Mouse (Mus musculus): ENCODE measurements around the gene Fbxo8. TPM values are rescaled to one million over a fixed set of nuclear protein-coding genes. Genes with fewer than 3 reads are reported as not detected.
A peak's percentile ranks its signal among the peaks of the same experiment; 100 is the strongest.

Gene Fbxo8
- polyA plus RNA-seq, 1 experiment from 2014 or later, result 45.0 TPM

DNA sequence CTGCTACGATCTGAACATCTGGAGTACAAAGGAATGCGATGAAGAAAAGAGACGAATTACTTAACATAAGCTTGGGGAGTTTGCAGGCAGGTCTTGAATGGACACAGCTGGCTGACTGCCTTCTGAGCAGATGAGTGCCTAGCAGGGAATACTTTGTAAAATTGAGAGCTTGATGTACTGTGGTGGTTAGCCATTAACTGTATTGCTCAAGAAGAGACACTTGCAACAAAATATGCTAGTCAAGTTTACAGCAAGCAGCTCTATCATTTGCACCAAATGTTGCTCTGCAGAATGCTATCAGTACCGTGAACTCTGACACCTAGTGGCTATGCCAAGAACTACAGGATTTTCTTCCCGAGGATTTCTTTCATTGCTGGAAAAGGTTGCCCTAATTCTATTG, 64.1 kb downstream of the Fbxo8 start:
- ATAC-seq, result no peak
- 17% methylated on average over 5 of the region's 5 CpGs for whole genome bisulfite sequencing (ENCODE audit: insufficient replicate concordance)
- Histone ChIP-seq H3K4me1 (peaks cover 11% of the 10 kb centered on the region), H3K36me3 (no peaks in the 10 kb centered on the region), H3K4me2 (no peak overlapping the region), H3K9me3 (replicated peaks) (no peaks in the 10 kb centered on the region), H3K27ac (no peak overlapping the region), H3K27me3 (replicated peaks) (peaks cover 10% of the 10 kb centered on the region), H3K4me3 (no peak overlapping the region), H3K9ac (no peak overlapping the region)

DNA sequence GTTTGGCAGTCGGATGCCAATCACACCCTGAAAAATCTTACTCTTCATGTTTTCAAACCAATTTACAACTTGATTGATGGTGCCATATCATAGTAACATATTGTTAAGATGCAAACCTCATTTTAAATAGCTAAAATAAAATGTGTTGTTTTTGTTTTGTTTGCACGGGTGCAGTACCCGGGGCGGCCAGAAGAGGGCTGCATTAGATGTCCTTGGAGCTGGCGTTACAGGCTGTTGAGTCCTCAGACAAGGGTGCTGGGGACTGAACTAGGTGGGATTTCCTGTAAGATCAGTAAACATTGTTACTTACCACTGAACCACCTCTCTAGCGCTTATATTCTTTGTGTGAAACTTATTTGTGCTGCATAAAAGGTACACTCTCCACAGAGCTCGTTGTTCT, 65.4 kb downstream of the Fbxo8 start:
- 26% methylated on average over 7 of the region's 7 CpGs for WGBS (ENCODE audit: insufficient replicate concordance)
- no peak for ATAC-seq

DNA sequence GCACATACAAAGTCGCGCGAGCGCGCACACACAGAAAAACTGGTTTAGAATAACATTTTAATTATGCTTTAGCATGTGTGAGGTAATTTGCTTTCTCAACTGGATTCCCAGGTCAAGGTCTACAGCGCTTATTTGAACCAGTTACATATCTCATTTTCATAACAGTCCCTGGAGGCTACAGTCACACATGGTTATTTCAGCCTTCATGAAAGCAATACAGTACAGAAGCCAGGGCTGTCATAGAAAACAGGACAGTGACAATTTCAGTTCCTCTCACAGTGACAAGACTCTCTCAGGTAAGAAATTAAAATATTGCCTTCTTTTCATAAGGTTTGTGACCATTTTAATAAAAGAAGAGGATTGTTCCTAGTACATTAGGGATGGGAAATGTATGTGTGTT, 66.4 kb downstream of the Fbxo8 start:
- Histone ChIP-seq H3K4me3 (no peak overlapping the region), H3K9ac (no peak overlapping the region), H3K4me2 (no peak overlapping the region), H3K4me1 (peaks cover 26% of the 10 kb centered on the region), H3K27me3 (replicated peaks) (peaks cover 25% of the 10 kb centered on the region), H3K9me3 (replicated peaks) (no peaks in the 10 kb centered on the region), H3K27ac (no peak overlapping the region), H3K36me3 (no peaks in the 10 kb centered on the region)
- WGBS (ENCODE audit: insufficient replicate concordance), result 90% methylated on average over 6 of the region's 6 CpGs
- ATAC-seq, result no peak

More for the DNA sequence above, 65.4 kb downstream of the Fbxo8 start:
- Histone ChIP-seq H3K36me3 (no peaks in the 10 kb centered on the region), H3K4me3 (no peak overlapping the region), H3K9ac (no peak overlapping the region), H3K9me3 (replicated peaks) (no peaks in the 10 kb centered on the region), H3K27ac (no peak overlapping the region), H3K4me2 (no peak overlapping the region), H3K4me1 (peaks cover 24% of the 10 kb centered on the region), H3K27me3 (replicated peaks) (peaks cover 23% of the 10 kb centered on the region)

DNA sequence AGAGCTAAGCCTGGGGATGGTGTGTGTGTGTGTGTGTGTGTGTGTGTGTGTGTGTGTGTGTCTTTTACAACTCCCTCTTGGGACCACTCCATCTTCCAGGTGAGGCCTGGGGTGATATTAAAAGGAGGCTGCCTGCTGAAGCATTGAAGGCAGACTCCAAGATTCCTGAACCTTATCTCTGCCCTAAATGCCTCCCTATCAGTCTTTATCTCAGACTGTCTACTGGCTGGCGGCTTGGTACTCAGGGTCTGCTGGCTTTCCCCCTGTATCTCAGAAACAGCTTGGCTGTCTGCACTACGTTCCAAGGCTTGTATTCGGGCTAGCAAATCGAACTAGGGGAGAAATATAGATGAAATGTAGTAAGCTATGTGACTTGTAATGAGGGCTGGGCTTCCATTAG, 68.2 kb downstream of the Fbxo8 start:
- Histone ChIP-seq H3K4me2 (no peak overlapping the region), H3K27ac (no peak overlapping the region), H3K36me3 (no peaks in the 10 kb centered on the region), H3K4me1 (peaks cover 35% of the 10 kb centered on the region), H3K9me3 (replicated peaks) (no peaks in the 10 kb centered on the region), H3K9ac (no peak overlapping the region), H3K27me3 (replicated peaks) (peaks cover 43% of the 10 kb centered on the region), H3K4me3 (no peak overlapping the region)
- ATAC-seq, result no peak; the same call in 1 of the 2 replicates
- WGBS (ENCODE audit: insufficient replicate concordance), result 17% methylated on average over 4 of the region's 4 CpGs

DNA sequence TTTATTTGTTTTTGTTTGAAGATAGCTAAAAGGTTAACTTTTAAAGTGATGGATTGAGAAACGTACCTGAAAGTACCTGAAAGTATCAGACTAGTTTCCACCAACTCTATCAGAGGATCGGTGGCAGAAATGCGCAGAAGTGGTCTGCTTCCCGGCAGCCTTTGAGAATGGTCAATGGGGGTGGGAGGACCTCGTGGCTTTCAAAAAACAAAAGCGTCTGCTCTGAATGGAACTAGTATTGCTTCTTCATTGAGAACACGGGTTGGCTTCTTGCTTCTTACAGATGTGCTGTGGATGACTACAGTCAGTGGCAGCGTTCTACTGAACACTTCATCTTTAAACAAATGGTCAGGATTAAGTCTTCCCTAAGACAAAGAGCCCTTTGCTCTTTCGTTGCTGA, 68.7 kb downstream of the Fbxo8 start:
- no peaks in the 10 kb centered on the region for H3K9me3 ChIP-seq (replicated peaks)
- no peak for ATAC-seq
- H3K4me1 ChIP-seq, result peaks cover 35% of the 10 kb centered on the region
- WGBS (ENCODE audit: insufficient replicate concordance), result 17% methylated on average over 9 of the region's 9 CpGs
- no peak overlapping the region for H3K4me3 ChIP-seq
- no peak overlapping the region for H3K27ac ChIP-seq
- H3K27me3 ChIP-seq (replicated peaks), result peaks cover 48% of the 10 kb centered on the region
- no peak overlapping the region for H3K9ac ChIP-seq
- H3K4me2 ChIP-seq, result peak overlapping the region; percentile 51; the same call in 1 of the 2 replicates
- no peaks in the 10 kb centered on the region for H3K36me3 ChIP-seq

DNA sequence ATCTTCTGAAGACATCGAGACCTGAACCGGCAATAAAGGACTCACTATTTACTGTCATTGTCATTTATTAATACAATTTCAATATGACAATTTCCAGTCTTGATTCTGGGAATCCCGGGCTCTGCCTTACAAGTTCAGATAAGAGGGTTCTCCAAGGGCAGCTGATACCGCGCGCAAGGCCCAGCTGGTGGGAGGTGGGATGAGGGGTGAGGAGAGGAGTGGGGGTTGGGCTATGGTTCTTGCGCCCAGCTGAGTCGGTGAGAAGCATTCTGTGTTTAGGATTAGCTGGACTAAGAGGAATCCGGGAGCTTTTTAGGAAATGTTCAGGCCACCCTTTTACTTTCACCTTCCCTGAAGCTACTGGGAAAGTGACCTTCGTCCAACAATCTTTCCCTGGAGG, 69.8 kb downstream of the Fbxo8 start:
- Histone ChIP-seq H3K4me3 (no peak overlapping the region), H3K27me3 (replicated peaks) (peaks cover 52% of the 10 kb centered on the region), H3K9ac (no peak overlapping the region), H3K36me3 (no peaks in the 10 kb centered on the region), H3K27ac (no peak overlapping the region), H3K4me2 (peak overlapping the region; percentile 51), H3K9me3 (replicated peaks) (no peaks in the 10 kb centered on the region), H3K4me1 (peaks cover 35% of the 10 kb centered on the region)
- 15% methylated on average over 10 of the region's 10 CpGs for WGBS (ENCODE audit: insufficient replicate concordance)
- no peak for ATAC-seq

DNA sequence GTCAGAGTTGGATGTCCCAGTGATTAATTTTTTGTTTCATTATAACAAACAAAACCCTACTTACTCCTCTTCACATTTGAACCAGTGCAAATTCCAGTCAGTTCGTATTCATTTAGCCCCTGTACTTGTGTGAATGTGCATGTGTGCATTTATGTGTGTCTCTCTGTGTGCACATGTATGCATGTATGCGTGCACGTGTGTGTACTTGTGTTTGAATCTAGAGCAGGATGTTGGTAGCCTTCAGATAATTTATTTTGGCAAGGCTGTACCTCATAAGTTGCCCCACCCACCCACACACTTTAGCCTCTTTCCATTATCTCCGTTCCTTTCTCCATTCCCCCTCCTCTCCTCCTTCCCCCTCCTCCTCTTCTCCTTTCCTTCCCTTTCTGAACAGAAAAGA, 70.2 kb downstream of the Fbxo8 start:
- H3K4me2 ChIP-seq, result peak overlapping the region; percentile 51
- no peak overlapping the region for H3K27ac ChIP-seq
- no peaks in the 10 kb centered on the region for H3K36me3 ChIP-seq
- peaks cover 35% of the 10 kb centered on the region for H3K4me1 ChIP-seq
- peaks cover 52% of the 10 kb centered on the region for H3K27me3 ChIP-seq (replicated peaks)
- H3K9me3 ChIP-seq (replicated peaks), result no peaks in the 10 kb centered on the region
- H3K9ac ChIP-seq, result no peak overlapping the region
- no peak overlapping the region for H3K4me3 ChIP-seq
- no peak for ATAC-seq
- WGBS (ENCODE audit: insufficient replicate concordance), result 27% methylated on average over 4 of the region's 4 CpGs

DNA sequence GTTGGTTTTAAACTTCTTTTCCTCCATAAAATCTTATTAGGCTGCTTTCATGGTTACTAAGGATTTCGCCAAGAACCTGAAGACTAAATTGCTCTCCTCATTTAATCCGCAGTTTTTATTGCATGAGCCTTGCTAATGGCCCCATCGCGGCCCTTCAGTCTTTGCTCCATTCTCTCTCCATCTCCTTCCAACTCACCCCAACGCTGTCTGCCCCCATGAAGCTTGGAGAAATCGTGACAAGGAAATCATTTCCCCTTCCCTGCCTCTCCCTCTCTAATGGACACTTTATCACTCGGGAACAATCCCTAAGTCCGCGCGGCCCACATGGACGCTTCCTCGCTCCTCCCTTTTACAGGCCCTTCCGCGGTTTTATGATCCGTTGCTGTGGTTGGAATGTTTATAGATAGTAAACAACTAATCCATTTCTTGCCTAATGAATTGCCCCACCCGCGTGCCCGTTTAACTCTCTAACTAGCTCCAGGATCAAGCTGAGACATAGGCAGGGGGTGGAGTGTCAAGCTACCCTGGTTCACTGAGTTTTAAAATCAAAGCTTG, 71.7 kb downstream of the Fbxo8 start:
- no peak for ATAC-seq
- Histone ChIP-seq H3K4me3 (no peak overlapping the region), H3K9ac (no peak overlapping the region), H3K9me3 (replicated peaks) (no peaks in the 10 kb centered on the region), H3K36me3 (no peaks in the 10 kb centered on the region), H3K4me2 (peak overlapping the region; percentile 27), H3K27me3 (replicated peaks) (peaks cover 52% of the 10 kb centered on the region), H3K4me1 (peaks cover 35% of the 10 kb centered on the region), H3K27ac (no peak overlapping the region)
- 5% methylated on average over 18 of the region's 18 CpGs for WGBS (ENCODE audit: insufficient replicate concordance)

DNA sequence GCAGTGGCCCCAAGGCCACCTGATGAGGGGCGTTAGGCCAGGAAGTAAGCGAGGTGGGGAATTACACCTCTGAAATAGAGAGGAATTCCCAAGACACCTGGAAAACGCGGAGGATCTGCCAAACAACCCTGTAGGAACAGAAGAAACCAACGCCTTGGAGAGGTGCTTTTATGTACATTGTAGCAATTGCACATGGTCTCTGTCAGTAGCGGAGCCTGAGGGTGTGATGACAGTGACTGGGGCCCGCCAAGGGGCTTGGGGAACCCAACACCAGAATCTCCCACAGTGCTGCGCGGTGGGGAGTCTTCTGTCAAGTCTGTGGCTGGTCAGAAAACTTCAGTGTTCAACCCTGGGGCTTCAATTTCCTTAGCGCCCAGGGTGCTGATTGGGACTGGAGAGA, 72.5 kb downstream of the Fbxo8 start:
- no peak overlapping the region for H3K9ac ChIP-seq
- H3K27ac ChIP-seq, result no peak overlapping the region
- no peaks in the 10 kb centered on the region for H3K9me3 ChIP-seq (replicated peaks)
- no peak overlapping the region for H3K4me3 ChIP-seq
- no peak overlapping the region for H3K4me2 ChIP-seq
- H3K27me3 ChIP-seq (replicated peaks), result peaks cover 52% of the 10 kb centered on the region
- no peaks in the 10 kb centered on the region for H3K36me3 ChIP-seq
- no peak for ATAC-seq
- peaks cover 35% of the 10 kb centered on the region for H3K4me1 ChIP-seq
- 8% methylated on average over 10 of the region's 10 CpGs for WGBS (ENCODE audit: insufficient replicate concordance)

DNA sequence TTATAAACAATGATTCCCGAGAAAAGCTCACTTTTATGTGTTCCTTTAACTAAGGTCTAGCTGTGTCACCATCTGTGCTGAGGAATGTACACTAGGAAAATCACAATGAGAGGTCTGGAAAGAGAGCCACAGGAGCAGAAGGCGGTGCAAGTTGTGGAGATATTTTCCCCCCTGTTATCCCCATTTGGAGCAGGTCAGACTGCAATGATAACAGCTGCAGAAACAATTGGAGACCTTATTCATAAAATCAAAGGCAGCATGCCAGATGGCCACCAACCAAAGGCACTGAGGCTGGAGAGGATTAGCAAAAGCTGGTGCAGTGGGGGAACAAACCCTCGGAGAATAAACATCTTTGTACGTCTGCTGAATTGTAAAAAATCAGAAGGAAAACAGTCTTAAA, 78.3 kb downstream of the Fbxo8 start:
- H3K27ac ChIP-seq, result no peak overlapping the region
- no peak overlapping the region for H3K4me3 ChIP-seq
- 54% methylated on average over 4 of the region's 4 CpGs for WGBS (ENCODE audit: insufficient replicate concordance)
- peaks cover 8% of the 10 kb centered on the region for H3K27me3 ChIP-seq (replicated peaks)
- no peak overlapping the region for H3K4me2 ChIP-seq
- no peaks in the 10 kb centered on the region for H3K4me1 ChIP-seq
- no peak for ATAC-seq
- H3K9me3 ChIP-seq (replicated peaks), result no peaks in the 10 kb centered on the region
- H3K9ac ChIP-seq, result no peak overlapping the region
- no peaks in the 10 kb centered on the region for H3K36me3 ChIP-seq

DNA sequence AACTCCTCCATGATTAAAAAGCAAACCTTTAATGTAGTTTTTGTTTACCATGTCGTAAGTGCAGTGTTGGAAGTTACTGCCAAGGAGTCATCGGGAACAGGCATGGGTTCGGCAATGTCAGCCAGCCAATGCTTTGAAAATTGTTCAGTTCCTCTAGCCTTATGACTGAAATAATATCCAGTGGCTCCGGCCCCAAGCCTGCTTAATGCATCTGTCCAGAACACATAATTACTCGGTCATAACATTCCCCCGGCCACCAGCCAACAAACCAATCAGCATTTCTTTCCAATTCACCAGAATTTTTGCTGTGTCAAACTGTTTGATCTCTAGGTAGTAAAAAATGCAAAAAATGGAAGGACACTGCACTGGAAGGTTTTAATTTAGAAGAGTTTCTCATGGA, 88.4 kb downstream of the Fbxo8 start:
- no peak overlapping the region for H3K4me3 ChIP-seq
- no peak overlapping the region for H3K9ac ChIP-seq
- no peaks in the 10 kb centered on the region for H3K4me1 ChIP-seq
- no peak overlapping the region for H3K4me2 ChIP-seq
- 73% methylated on average over 6 of the region's 6 CpGs for WGBS (ENCODE audit: insufficient replicate concordance)
- no peak for ATAC-seq
- no peaks in the 10 kb centered on the region for H3K9me3 ChIP-seq (replicated peaks)
- no peaks in the 10 kb centered on the region for H3K27me3 ChIP-seq (replicated peaks)
- H3K36me3 ChIP-seq, result no peaks in the 10 kb centered on the region
- no peak overlapping the region for H3K27ac ChIP-seq

Measured in liver, embryonic 12.5 days (tissue).